Mouse (Mus musculus): ENCODE data around the gene Nkapl.

- TF ChIP-seq CTCF (IDR thresholded peaks at IDR 0.05; ENCODE audit: extremely low read depth, insufficient read depth, insufficient read length, insufficient replicate concordance) = no peak
- no peak for TF ChIP-seq POLR2A (IDR thresholded peaks at IDR 0.05; ENCODE audit: low read depth, low read length)
Measured at GRCm38 (mm10) chr13:21472427-21472826, 4.1 kb upstream of the Nkapl start.

All from spleen, adult 2 months (tissue).